Mouse (Mus musculus): ENCODE measurements around the gene Ptk7. TPM values are rescaled to one million over a fixed set of nuclear protein-coding genes. Genes with fewer than 3 reads are reported as not detected.

The Ptk7 gene
- polyA plus RNA-seq, 1 experiment from 2014 or later: 7.9 TPM

- peaks cover 41% of the 10 kb centered on the region for H3K36me3 ChIP-seq (ENCODE audit: control insufficient read depth, insufficient read depth, low read length)
- no peak overlapping the region for H3K9ac ChIP-seq (replicated peaks; ENCODE audit: low read depth, low read length)
- no peak for ATAC-seq (ENCODE audit: low read depth)
These were observed 38.9 kb downstream of the Ptk7 start for GRCm38 (mm10) chr17:46590439-46590838.

DNA sequence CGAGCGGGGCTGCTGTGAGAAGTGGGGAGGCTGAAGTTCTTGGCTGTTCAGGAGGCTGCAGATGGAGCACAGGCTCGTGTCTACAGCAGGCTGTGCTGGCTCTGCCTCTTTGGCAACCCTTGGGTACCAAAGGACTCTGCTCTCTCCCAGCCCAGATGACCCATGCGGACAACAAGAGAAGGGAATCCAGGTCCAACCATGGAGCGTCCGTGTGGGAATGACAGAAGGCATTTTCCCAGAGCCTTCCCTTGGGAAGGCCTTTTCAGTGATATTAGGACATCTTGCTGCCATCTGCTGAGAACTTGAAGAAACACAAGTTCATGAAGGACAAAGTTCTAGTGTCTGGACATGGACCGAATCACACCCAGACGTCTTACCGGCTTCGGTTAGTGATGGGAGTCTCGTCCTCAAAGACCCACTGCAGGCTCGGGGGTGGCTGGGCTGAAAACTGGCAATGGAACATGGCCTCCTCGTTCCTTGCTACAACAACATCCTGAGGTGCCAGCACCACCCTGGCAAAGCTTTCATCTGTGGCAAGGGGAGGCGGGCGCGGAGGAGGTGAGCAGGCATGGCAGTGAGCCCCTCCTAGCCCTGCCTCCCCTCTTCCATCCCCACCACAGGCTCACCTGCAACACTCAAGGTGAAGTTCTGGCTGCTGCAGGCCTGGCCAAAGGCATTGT is 39.5 kb downstream of the Ptk7 start:
- Histone ChIP-seq H3K36me3 (ENCODE audit: control insufficient read depth, insufficient read depth, low read length) (peaks cover 45% of the 10 kb centered on the region), H3K4me3 (ENCODE audit: low read depth, low read length) (no peak overlapping the region), H3K9me3 (ENCODE audit: control insufficient read depth, low read length) (no peaks in the 10 kb centered on the region), H3K27ac (ENCODE audit: low read depth, low read length) (no peak overlapping the region), H3K9ac (replicated peaks; ENCODE audit: low read depth, low read length) (no peak overlapping the region), H3K4me2 (ENCODE audit: low read depth, low read length) (no peak overlapping the region), H3K27me3 (ENCODE audit: control insufficient read depth, insufficient read depth, low read length) (no peaks in the 10 kb centered on the region), H3K4me1 (ENCODE audit: control insufficient read depth, insufficient read depth, low read length) (no peaks in the 10 kb centered on the region)
- WGBS: 92% methylated on average over 16 of the region's 16 CpGs
- ATAC-seq (ENCODE audit: low read depth): no peak

More at GRCm38 (mm10) chr17:46590439-46590838, 38.9 kb downstream of the Ptk7 start:
- 94% methylated on average over 7 of the region's 7 CpGs for WGBS
- Histone ChIP-seq H3K4me1 (ENCODE audit: control insufficient read depth, insufficient read depth, low read length) (no peaks in the 10 kb centered on the region), H3K4me3 (ENCODE audit: low read depth, low read length) (no peak overlapping the region), H3K27ac (ENCODE audit: low read depth, low read length) (no peak overlapping the region), H3K9me3 (ENCODE audit: control insufficient read depth, low read length) (no peaks in the 10 kb centered on the region), H3K27me3 (ENCODE audit: control insufficient read depth, insufficient read depth, low read length) (no peaks in the 10 kb centered on the region), H3K4me2 (ENCODE audit: low read depth, low read length) (no peak overlapping the region)

DNA sequence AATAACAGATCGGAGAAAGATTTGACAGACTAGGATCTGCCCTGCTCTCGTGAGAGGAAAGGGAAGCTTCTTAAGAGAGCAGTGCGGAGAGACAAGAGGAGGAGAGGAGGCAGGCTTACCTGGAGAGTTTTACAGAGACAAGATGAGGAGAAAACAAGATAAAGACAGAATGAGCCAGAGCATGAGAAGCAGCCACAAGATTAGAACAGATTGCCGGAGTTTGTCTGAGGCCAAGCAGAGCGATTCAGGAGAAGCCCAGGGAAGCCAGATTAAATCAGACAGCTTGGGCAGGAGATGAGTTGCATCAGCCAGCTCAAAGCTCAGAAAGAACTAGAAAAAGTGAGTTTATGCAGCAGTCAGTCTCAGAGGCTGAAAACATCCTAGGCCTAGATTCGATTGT is 40.4 kb downstream of the Ptk7 start:
- no peak for ATAC-seq (ENCODE audit: low read depth)

GRCm38 (mm10) chr17:46588173-46588572 is 41.1 kb downstream of the Ptk7 start:
- peaks cover 45% of the 10 kb centered on the region for H3K36me3 ChIP-seq (ENCODE audit: control insufficient read depth, insufficient read depth, low read length)
- no peak for ATAC-seq (ENCODE audit: low read depth)
- H3K9me3 ChIP-seq (ENCODE audit: control insufficient read depth, low read length): no peaks in the 10 kb centered on the region
- no peak overlapping the region for H3K4me2 ChIP-seq (ENCODE audit: low read depth, low read length)
- H3K27me3 ChIP-seq (ENCODE audit: control insufficient read depth, insufficient read depth, low read length): no peaks in the 10 kb centered on the region
- H3K4me1 ChIP-seq (ENCODE audit: control insufficient read depth, insufficient read depth, low read length): no peaks in the 10 kb centered on the region
- WGBS: 94% methylated on average over 9 of the region's 9 CpGs
- no peak overlapping the region for H3K27ac ChIP-seq (ENCODE audit: low read depth, low read length)
- H3K4me3 ChIP-seq (ENCODE audit: low read depth, low read length): no peak overlapping the region
- no peak overlapping the region for H3K9ac ChIP-seq (replicated peaks; ENCODE audit: low read depth, low read length)

More for the DNA sequence above, 40.4 kb downstream of the Ptk7 start:
- Histone ChIP-seq H3K9ac (replicated peaks; ENCODE audit: low read depth, low read length) (no peak overlapping the region), H3K4me2 (ENCODE audit: low read depth, low read length) (no peak overlapping the region), H3K4me3 (ENCODE audit: low read depth, low read length) (no peak overlapping the region), H3K4me1 (ENCODE audit: control insufficient read depth, insufficient read depth, low read length) (no peaks in the 10 kb centered on the region), H3K36me3 (ENCODE audit: control insufficient read depth, insufficient read depth, low read length) (peaks cover 45% of the 10 kb centered on the region), H3K27ac (ENCODE audit: low read depth, low read length) (no peak overlapping the region), H3K9me3 (ENCODE audit: control insufficient read depth, low read length) (no peaks in the 10 kb centered on the region), H3K27me3 (ENCODE audit: control insufficient read depth, insufficient read depth, low read length) (no peaks in the 10 kb centered on the region)
- 97% methylated on average over 6 of the region's 6 CpGs for WGBS

GRCm38 (mm10) chr17:46586327-46586726 is 43.0 kb downstream of the Ptk7 start:
- no peak for ATAC-seq (ENCODE audit: low read depth)
- 93% methylated on average over 8 of the region's 8 CpGs for WGBS
- Histone ChIP-seq H3K4me1 (ENCODE audit: control insufficient read depth, insufficient read depth, low read length) (no peaks in the 10 kb centered on the region), H3K9me3 (ENCODE audit: control insufficient read depth, low read length) (no peaks in the 10 kb centered on the region), H3K27me3 (ENCODE audit: control insufficient read depth, insufficient read depth, low read length) (no peaks in the 10 kb centered on the region), H3K9ac (replicated peaks; ENCODE audit: low read depth, low read length) (no peak overlapping the region), H3K27ac (ENCODE audit: low read depth, low read length) (no peak overlapping the region), H3K36me3 (ENCODE audit: control insufficient read depth, insufficient read depth, low read length) (peaks cover 59% of the 10 kb centered on the region), H3K4me2 (ENCODE audit: low read depth, low read length) (no peak overlapping the region), H3K4me3 (ENCODE audit: low read depth, low read length) (no peak overlapping the region)

DNA sequence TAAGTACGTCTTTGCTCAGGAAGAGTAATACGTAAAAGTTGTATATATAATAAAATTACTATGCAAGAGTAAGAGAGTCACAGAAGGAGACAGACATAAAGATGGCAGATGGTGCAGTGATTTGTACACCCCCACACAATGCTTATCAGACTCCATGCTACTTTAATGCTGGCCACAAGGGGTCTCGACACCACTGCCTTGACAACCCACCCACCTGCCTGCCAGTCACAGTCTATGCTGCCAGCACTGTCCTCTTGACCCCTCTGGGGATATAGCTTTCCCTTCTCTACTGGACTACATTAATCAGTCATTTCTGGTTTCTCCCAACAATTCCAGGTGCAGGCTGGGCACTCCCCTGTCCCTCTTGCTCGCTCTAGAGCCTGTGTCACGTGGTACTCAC is 50.7 kb downstream of the Ptk7 start:
- ATAC-seq (ENCODE audit: low read depth): no peak
- H3K9me3 ChIP-seq (ENCODE audit: control insufficient read depth, low read length): no peaks in the 10 kb centered on the region
- 78% methylated on average over 5 of the region's 5 CpGs for WGBS
- H3K9ac ChIP-seq (replicated peaks; ENCODE audit: low read depth, low read length): no peak overlapping the region
- H3K4me3 ChIP-seq (ENCODE audit: low read depth, low read length): no peak overlapping the region
- H3K27ac ChIP-seq (ENCODE audit: low read depth, low read length): no peak overlapping the region
- H3K4me2 ChIP-seq (ENCODE audit: low read depth, low read length): no peak overlapping the region
- H3K27me3 ChIP-seq (ENCODE audit: control insufficient read depth, insufficient read depth, low read length): no peaks in the 10 kb centered on the region
- no peaks in the 10 kb centered on the region for H3K4me1 ChIP-seq (ENCODE audit: control insufficient read depth, insufficient read depth, low read length)
- peaks cover 47% of the 10 kb centered on the region for H3K36me3 ChIP-seq (ENCODE audit: control insufficient read depth, insufficient read depth, low read length)

DNA sequence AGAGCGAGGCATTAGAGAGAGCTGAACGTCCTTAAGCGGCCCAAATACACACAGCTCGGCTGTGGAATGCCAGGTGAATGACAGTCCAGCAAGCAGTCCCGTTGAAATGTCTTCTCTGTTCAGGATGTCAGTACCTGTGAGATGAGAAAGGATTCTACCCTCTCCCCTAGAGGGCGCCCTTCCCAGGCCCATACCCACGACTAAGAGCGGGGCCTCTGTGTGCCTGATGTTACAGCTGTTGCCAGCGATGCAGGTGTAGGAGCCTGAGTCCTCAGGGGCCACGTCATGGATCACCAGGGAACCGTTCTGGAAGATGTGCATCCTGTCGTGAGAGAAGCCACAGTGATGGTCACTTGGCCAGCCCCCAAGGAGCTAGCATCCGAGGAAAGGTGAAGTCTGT is 53.2 kb downstream of the Ptk7 start:
- no peak for ATAC-seq (ENCODE audit: low read depth)
- Histone ChIP-seq H3K4me2 (ENCODE audit: low read depth, low read length) (no peak overlapping the region), H3K9me3 (ENCODE audit: control insufficient read depth, low read length) (no peaks in the 10 kb centered on the region), H3K4me1 (ENCODE audit: control insufficient read depth, insufficient read depth, low read length) (no peaks in the 10 kb centered on the region), H3K27ac (ENCODE audit: low read depth, low read length) (no peak overlapping the region), H3K27me3 (ENCODE audit: control insufficient read depth, insufficient read depth, low read length) (no peaks in the 10 kb centered on the region), H3K4me3 (ENCODE audit: low read depth, low read length) (no peak overlapping the region), H3K36me3 (ENCODE audit: control insufficient read depth, insufficient read depth, low read length) (peaks cover 37% of the 10 kb centered on the region), H3K9ac (replicated peaks; ENCODE audit: low read depth, low read length) (no peak overlapping the region)
- 92% methylated on average over 13 of the region's 13 CpGs for WGBS

DNA sequence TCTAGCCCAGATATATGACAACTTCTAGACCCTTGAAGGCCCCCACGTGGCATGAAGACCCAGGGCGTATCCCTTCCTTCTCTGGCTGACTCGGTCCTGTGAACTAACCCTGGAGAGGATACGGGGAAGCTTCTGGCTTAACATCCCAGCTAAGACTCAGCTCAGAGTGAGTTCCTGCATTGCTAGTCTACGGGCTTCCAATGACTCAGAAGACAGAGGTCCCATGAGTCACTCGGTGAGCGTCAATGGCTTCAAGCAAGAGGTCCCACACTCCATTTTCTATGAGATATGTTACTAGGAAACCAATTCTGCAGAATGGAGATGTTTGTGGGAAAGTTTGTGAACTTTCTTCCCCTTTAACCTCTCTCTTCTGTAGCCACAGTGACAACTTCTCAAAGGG is 54.8 kb downstream of the Ptk7 start:
- ATAC-seq (ENCODE audit: low read depth): no peak
- peaks cover 46% of the 10 kb centered on the region for H3K36me3 ChIP-seq (ENCODE audit: control insufficient read depth, insufficient read depth, low read length)

DNA sequence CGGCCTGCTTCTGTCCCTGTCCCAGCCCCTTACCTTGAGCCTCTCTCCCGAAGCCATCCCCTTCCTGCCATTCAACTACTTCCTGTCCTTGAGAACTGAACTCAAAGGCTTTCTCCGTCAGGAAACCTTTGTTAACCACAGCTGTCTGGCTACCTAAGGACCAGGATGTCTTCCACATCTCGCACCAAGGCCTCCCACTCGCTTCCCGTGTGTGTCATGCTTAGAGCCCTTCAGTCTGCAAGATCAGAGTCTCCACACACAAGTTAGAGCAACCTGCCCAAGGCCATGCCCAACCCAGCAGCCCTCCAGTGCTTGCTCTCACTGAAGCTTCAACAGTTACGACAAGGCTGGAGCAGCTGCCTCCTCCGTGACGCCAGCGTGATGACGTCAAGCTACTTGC is 58.3 kb downstream of the Ptk7 start:
- Histone ChIP-seq H3K9ac (replicated peaks; ENCODE audit: low read depth, low read length) (no peak overlapping the region), H3K4me2 (ENCODE audit: low read depth, low read length) (no peak overlapping the region), H3K27me3 (ENCODE audit: control insufficient read depth, insufficient read depth, low read length) (no peaks in the 10 kb centered on the region), H3K4me1 (ENCODE audit: control insufficient read depth, insufficient read depth, low read length) (no peaks in the 10 kb centered on the region), H3K4me3 (ENCODE audit: low read depth, low read length) (no peak overlapping the region), H3K36me3 (ENCODE audit: control insufficient read depth, insufficient read depth, low read length) (peaks cover 36% of the 10 kb centered on the region), H3K27ac (ENCODE audit: low read depth, low read length) (no peak overlapping the region), H3K9me3 (ENCODE audit: control insufficient read depth, low read length) (no peaks in the 10 kb centered on the region)
- no peak for ATAC-seq (ENCODE audit: low read depth)
- WGBS: 91% methylated on average over 11 of the region's 11 CpGs

More for the DNA sequence above, 54.8 kb downstream of the Ptk7 start:
- Histone ChIP-seq H3K4me1 (ENCODE audit: control insufficient read depth, insufficient read depth, low read length) (no peaks in the 10 kb centered on the region), H3K4me3 (ENCODE audit: low read depth, low read length) (no peak overlapping the region), H3K4me2 (ENCODE audit: low read depth, low read length) (no peak overlapping the region), H3K27me3 (ENCODE audit: control insufficient read depth, insufficient read depth, low read length) (no peaks in the 10 kb centered on the region), H3K9ac (replicated peaks; ENCODE audit: low read depth, low read length) (no peak overlapping the region), H3K27ac (ENCODE audit: low read depth, low read length) (no peak overlapping the region), H3K9me3 (ENCODE audit: control insufficient read depth, low read length) (no peaks in the 10 kb centered on the region)
- 98% methylated on average over 7 of the region's 7 CpGs for WGBS

Measured in neural tube, embryonic 14.5 days (tissue).